Mouse (Mus musculus) forebrain, embryonic 13.5 days (tissue): Measurements from ENCODE around the gene H2-Ob. TPM values are rescaled to one million over a fixed set of nuclear protein-coding genes. Genes with fewer than 3 reads are reported as not detected.

Experiments used
- polyA plus RNA-seq: library from polyadenylated mRNA; unstranded; fragments of >200 nt; fragmentation: Nextera tagmentation; extraction: Ambion mirVana; gene quantifications from 2 replicates; pipeline ENCODE4 v1.2.1, GENCODE M21; 2015

H2-Ob gene
- polyA plus RNA-seq, 1 experiment from 2014 or later, result not detected

Other genes with a start within 250 kb of the H2-Ob start
- gene H2-K1, start 238.6 kb upstream of the H2-Ob start, polyA plus RNA-seq, result 12.9 and 24.0 TPM in 2 replicates
- 12.4 and 15.3 TPM in 2 replicates for gene Ring1, start 214.2 kb upstream of the H2-Ob start, polyA plus RNA-seq
- 76.0 and 88.0 TPM in 2 replicates for gene H2-Ke6, start 210.8 kb upstream of the H2-Ob start, polyA plus RNA-seq
- gene Slc39a7, start 207.2 kb upstream of the H2-Ob start, polyA plus RNA-seq, result 139 and 159 TPM in 2 replicates
- gene Rxrb, start 207.1 kb upstream of the H2-Ob start, polyA plus RNA-seq, result 52.6 and 57.1 TPM in 2 replicates
- 0.80 and 1.3 TPM in 2 replicates for gene Col11a2, start 199.5 kb upstream of the H2-Ob start, polyA plus RNA-seq
- gene H2-Oa, start 146.6 kb upstream of the H2-Ob start, polyA plus RNA-seq, result not detected in 2 replicates
- 8.7 and 10.0 TPM in 2 replicates for gene H2-DMa, start 119.4 kb upstream of the H2-Ob start, polyA plus RNA-seq
- 124 and 125 TPM in 2 replicates for gene Brd2, start 116.3 kb upstream of the H2-Ob start, polyA plus RNA-seq
- gene H2-DMb2, start 95.6 kb upstream of the H2-Ob start, polyA plus RNA-seq, result 0.20 TPM in 1 of 2 replicates, not detected in the other
- gene H2-DMb1, start 85.8 kb upstream of the H2-Ob start, polyA plus RNA-seq, result 0.20 TPM in 1 of 2 replicates, not detected in the other
- 0.84 and 0.94 TPM in 2 replicates for gene Tap1, start 51.4 kb upstream of the H2-Ob start, polyA plus RNA-seq
- 0.43 and 0.73 TPM in 2 replicates for gene Psmb9, start 51.1 kb upstream of the H2-Ob start, polyA plus RNA-seq
- 0.65 and 1.6 TPM in 2 replicates for gene Psmb8, start 41.2 kb upstream of the H2-Ob start, polyA plus RNA-seq
- 0.76 and 0.87 TPM in 2 replicates for gene Tap2, start 35.4 kb upstream of the H2-Ob start, polyA plus RNA-seq
- 1.4 and 1.5 TPM in 2 replicates for gene H2-Ab1, start 18.8 kb downstream of the H2-Ob start, polyA plus RNA-seq
- 0.21 TPM in 1 of 2 replicates, not detected in the other for gene H2-Aa, start 48.9 kb downstream of the H2-Ob start, polyA plus RNA-seq
- 1.6 TPM in 2 replicates for gene H2-Eb1, start 67.0 kb downstream of the H2-Ob start, polyA plus RNA-seq
- gene H2-Eb2, start 86.8 kb downstream of the H2-Ob start, polyA plus RNA-seq, result not detected in 2 replicates
- gene Btnl2, start 115.9 kb downstream of the H2-Ob start, polyA plus RNA-seq, result not detected in 2 replicates
- gene Btnl1, start 138.2 kb downstream of the H2-Ob start, polyA plus RNA-seq, result not detected in 2 replicates
- 2.4 and 2.6 TPM in 2 replicates for gene BC051142, start 159.9 kb downstream of the H2-Ob start, polyA plus RNA-seq
- gene Btnl4, start 238.4 kb downstream of the H2-Ob start, polyA plus RNA-seq, result not detected in 2 replicates